Mouse (Mus musculus) heart, adult 2 months (tissue): ENCODE data around the gene Gnl1. TPM values are rescaled to one million over a fixed set of nuclear protein-coding genes. Genes with fewer than 3 reads are reported as not detected.
"Not testable (repeated sequence)": the region's sequence is repeated elsewhere in the genome, so short reads cannot be mapped to it uniquely, and the experiment has no call there.

ENCODE experiments used
- DNase-seq, 2 experiments: peaks; one replicate each; pipeline ENCODE4 v3.0.0; 2021
- H3K27ac ChIP-seq: fragments of 200-600 bp; 2 replicates; pipeline ENCODE4 v1.8.1; 2022
- H3K27me3 ChIP-seq: fragments of 200-500 bp; 2 replicates; pipeline ENCODE4 v1.6.1; 2012; ENCODE audit warnings: mild to moderate bottlenecking, low read length, inconsistent platforms, mixed read lengths; ENCODE audit not compliant: control insufficient read depth, insufficient read depth
- H3K36me3 ChIP-seq: fragments of 200-500 bp; 2 replicates; pipeline ENCODE4 v1.6.1; 2012; ENCODE audit warnings: low read length, inconsistent platforms; ENCODE audit not compliant: control insufficient read depth, insufficient read depth
- H3K4me1 ChIP-seq: fragments of 200-500 bp; 2 replicates; pipeline ENCODE4 v1.6.1; 2011; ENCODE audit warnings: low read length; ENCODE audit not compliant: control insufficient read depth, insufficient read depth
- H3K4me3 ChIP-seq: fragments of 200-600 bp; 2 replicates; pipeline ENCODE4 v1.8.1; 2022
- H3K79me2 ChIP-seq: fragments of 200-500 bp; replicated peaks from 2 replicates; pipeline ENCODE4 v1.6.1; 2012; ENCODE audit warnings: mild to moderate bottlenecking, inconsistent platforms, low read length, moderate library complexity, mixed read lengths; ENCODE audit not compliant: control insufficient read depth, insufficient read depth
- H3K9ac ChIP-seq: fragments of 200-500 bp; 2 replicates; pipeline ENCODE4 v1.6.1; 2012; ENCODE audit warnings: low read depth, mild to moderate bottlenecking, control low read depth, inconsistent platforms, low read length, mixed read lengths
- CTCF ChIP-seq: fragments of 200-600 bp; IDR thresholded peaks from 2 replicates; pipeline ENCODE4 v1.8.1; 2022; ENCODE audit warnings: antibody characterized with exemption, mild to moderate bottlenecking, moderate library complexity
- EP300 ChIP-seq: fragments of 200-500 bp; IDR thresholded peaks from 2 replicates; pipeline ENCODE4 v1.6.1; 2011; ENCODE audit warnings: low read depth, low read length, control low read depth; ENCODE audit not compliant: insufficient read depth
- POLR2A ChIP-seq: fragments of 200-500 bp; IDR thresholded peaks from 2 replicates; pipeline ENCODE4 v1.6.1; 2011; ENCODE audit warnings: mild to moderate bottlenecking, low read depth, low read length, control low read depth; ENCODE audit not compliant: insufficient read depth
- WGBS: fragments of 180-500 bp; shearing (Covaris S2); methylation state at CpG from one replicate; pipeline ENCODE4 v1.1.7; 2018; 5-methylcytosine and 5-hydroxymethylcytosine counted together
- intact Hi-C: fragments of 180-260 bp; cut with DNase I; formaldehyde crosslinking; loops from one replicate; pipeline ENCODE4 v1.15.1; 2025
- long read RNA-seq: library from polyadenylated mRNA; stranded (forward); transcript quantifications from one replicate; pipeline ENCODE4 v2.0.0, GENCODE M21; 2021
- polyA plus RNA-seq: library from polyadenylated mRNA; depleted of rRNA; stranded (reverse); fragments of >200 nt; gene quantifications from 2 replicates; pipeline ENCODE4 v1.2.3, GENCODE M21; 2012; rRNA removed
- total RNA-seq, 2 experiments: library from RNA; stranded (reverse); gene quantifications; 2 replicates each; pipeline ENCODE4 v1.2.3; 2021

Gnl1 gene
- 10 to 100 TPM; 27.4 to 35.6 TPM for total RNA-seq
- polyA plus RNA-seq = 17.0 and 18.2 TPM in 2 replicates
- long read RNA-seq, transcript Gnl1-201 (12 exons, 2,848 nt) = major isoform, 42 of 45 reads
- long read RNA-seq, partial matches to known transcripts = 2 of 45 reads
- long read RNA-seq, other reads (novel, unspliced or antisense) = 1 of 45 reads

DNA sequence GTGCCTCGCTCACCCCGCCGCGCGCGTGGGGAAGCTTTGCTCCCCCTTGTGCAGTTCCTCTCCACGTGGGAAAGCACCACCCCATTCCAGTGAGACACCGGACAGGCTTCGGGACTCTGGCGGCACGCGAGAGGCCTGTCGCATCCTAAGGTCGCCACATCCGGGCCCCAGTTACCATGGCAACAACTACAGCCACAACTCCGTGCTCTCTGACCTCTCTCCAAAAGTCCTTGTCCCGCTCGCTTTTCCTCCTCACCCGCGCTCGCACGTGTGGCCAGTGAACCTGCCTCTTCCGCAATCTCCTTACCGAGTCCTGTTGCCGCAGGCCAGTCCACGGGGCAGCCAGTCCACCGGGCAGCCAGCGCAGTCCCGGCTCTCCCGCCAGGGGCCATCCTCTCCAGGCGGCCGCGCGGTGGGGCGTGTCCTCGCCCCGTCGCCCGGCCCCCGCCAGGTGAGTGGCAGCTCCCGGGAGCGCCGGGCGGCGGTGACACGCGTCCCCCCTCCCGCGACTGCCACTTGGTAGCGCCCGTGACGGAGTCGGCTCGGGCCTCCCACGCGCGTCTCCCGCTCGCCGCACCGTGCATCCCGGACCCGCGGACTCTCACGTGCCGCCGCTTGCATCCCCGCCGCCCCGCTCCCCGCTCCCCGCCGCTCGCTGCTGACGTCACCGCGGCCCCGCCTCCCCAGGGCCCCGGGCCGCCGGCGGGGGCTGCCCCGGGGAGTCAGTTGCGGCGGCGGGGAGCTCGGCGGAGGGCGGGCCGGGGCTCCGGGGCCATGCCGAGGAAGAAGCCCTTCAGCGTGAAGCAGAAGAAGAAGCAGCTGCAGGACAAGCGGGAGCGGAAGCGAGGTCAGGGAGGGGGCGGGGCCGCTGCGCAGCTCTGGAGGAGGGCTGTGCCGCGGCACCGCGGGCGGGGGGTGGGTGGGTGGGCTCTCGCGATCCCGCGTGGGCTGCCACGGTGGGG, at the start of gene Gnl1, which contains the start of gene Prr3:
Gnl1 (plus strand) TSS at position 451 of the 962 bp plus-strand sequence.
Prr3 (minus strand) TSS at position 836 of the 962 bp plus-strand sequence.
- Histone ChIP-seq H3K36me3 (no peaks in the 10 kb centered on the region), H3K27ac (peak within 1 kb of the TSS; percentile 89), H3K4me1 (peaks cover 2% of the 10 kb centered on the region), H3K27me3 (no peaks in the 10 kb centered on the region), H3K9ac (peak within 1 kb of the TSS; percentile 81), H3K4me3 (peak within 1 kb of the TSS; percentile 65), H3K79me2 (no peaks in the 10 kb centered on the region)
- WGBS = under 1% methylated on average over 97 of the region's 109 CpGs
- peak; percentile 92 to 94 for DNase-seq
- intact Hi-C loops = loop anchor here (1.0 to 10.0 kb wide), 3 partner anchors 9 to 145 kb away; partner anchors contain the start of gene Tubb5
- TF ChIP-seq CTCF (peak; percentile 58), POLR2A (no peak; the same call in 1 of the 2 replicates)

DNA sequence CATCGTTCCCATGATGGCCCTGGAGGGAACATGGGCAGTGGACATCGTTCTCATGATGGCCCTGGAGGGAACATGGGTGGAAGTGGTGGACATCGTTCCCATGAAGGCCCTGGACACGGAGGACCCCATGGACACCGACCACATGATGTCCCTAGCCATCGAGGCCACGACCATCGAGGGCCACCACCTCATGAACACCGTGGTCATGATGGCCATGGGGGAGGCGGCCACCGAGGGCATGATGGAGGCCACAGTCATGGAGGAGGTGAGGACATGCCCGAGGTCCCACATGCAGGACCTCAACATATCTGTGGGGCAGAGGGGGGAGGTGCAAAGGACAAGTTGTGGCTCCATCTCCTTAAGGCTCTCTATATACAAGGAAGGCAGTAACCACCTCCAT, 49.0 kb upstream of the Gnl1 start:
- Histone ChIP-seq H3K79me2 (no peaks in the 10 kb centered on the region), H3K36me3 (no peaks in the 10 kb centered on the region; the same call in 1 of the 2 replicates), H3K27me3 (no peaks in the 10 kb centered on the region), H3K9ac (no peak overlapping the region), H3K4me3 (no peak overlapping the region), H3K27ac (no peak overlapping the region), H3K4me1 (no peaks in the 10 kb centered on the region)
- 93% methylated on average over 12 of the region's 12 CpGs for WGBS
- intact Hi-C loops = loop anchor here (10.0 kb wide), 1 partner anchor 134 kb away; no protein-coding TSS in a partner anchor
- DNase-seq = no peak
- TF ChIP-seq CTCF = no peak
- TF ChIP-seq POLR2A = no peak
- no peak for TF ChIP-seq EP300

DNA sequence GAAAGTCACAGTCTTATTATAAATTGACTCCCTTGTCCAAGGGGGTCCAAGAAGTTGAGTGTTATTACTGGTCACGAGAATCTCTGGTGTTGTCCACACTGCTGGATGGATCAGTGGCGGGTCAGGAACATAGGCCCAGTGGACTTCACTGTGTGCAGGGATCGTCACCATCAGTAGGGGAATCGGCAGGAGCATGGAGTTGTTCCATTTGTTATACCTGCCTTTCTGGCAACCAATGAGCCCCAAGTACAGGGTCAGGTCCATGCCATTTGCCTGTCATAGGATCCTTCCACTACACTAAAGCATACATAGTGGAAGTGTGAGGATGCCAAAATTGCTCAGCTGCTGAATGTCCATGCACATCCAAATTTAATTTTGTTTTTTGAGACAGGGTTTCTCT, 47.0 kb upstream of the Gnl1 start:
- TF ChIP-seq EP300 = no peak
- TF ChIP-seq POLR2A = no peak
- TF ChIP-seq CTCF = no peak
- Histone ChIP-seq H3K9ac (no peak overlapping the region), H3K36me3 (no peaks in the 10 kb centered on the region; the same call in 1 of the 2 replicates), H3K27ac (no peak overlapping the region), H3K4me1 (no peaks in the 10 kb centered on the region), H3K4me3 (no peak overlapping the region), H3K79me2 (no peaks in the 10 kb centered on the region), H3K27me3 (no peaks in the 10 kb centered on the region)
- DNase-seq = no peak
- WGBS = 85% methylated on average over 4 of the region's 4 CpGs
- intact Hi-C loops = loop anchor here (10.0 kb wide), 1 partner anchor 132 kb away; no protein-coding TSS in a partner anchor

GRCm38 (mm10) chr17:35935763-35936162, 43.9 kb upstream of the Gnl1 start:
- H3K4me1 ChIP-seq, H3K4me3 ChIP-seq, DNase-seq, H3K36me3 ChIP-seq, H3K27ac ChIP-seq, H3K9ac ChIP-seq, H3K27me3 ChIP-seq, H3K79me2 ChIP-seq: not testable (repeated sequence)
- intact Hi-C loops = loop anchor here (5.0 to 10.0 kb wide), 2 partner anchors 129 to 257 kb away; partner anchors contain the start of gene H2-T3
- WGBS = 87% methylated on average over 14 of the region's 14 CpGs

DNA sequence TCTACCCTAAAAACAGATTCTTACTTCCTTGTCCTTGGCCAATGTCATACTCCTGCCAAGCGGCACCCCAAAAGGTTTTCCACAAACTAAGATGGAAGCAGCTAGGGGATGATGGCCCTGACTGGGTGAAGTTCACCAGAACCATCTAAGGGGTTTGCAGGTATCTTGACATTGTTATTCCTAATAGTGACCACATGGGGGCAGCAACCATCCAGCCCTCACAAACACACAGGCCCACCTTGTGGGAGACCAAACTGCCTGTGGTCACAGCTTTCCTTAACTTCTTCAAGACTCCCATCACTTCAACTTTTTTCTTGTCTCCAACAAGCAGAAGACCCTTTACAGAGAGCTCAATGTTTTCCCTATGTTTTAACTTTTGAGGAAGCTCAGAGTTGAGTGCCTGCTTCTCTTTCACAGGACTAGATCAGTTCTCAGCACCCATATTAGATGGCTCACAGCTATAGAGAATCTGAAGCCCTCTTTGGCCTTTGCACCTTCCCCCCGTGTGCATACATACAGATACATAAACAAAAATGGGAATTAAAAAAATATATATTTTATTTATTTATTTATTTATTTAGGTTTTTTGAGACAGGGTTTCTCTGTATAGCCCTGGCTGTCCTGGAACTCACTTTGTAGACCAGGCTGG, 41.8 kb upstream of the Gnl1 start:
- H3K79me2 ChIP-seq = no peaks in the 10 kb centered on the region
- H3K9ac ChIP-seq = no peak overlapping the region
- no peaks in the 10 kb centered on the region for H3K36me3 ChIP-seq
- H3K4me1 ChIP-seq = no peaks in the 10 kb centered on the region
- no peaks in the 10 kb centered on the region for H3K27me3 ChIP-seq
- peak in 1 of 2 experiments; percentile 37 for DNase-seq
- 29% methylated on average over 2 of the region's 2 CpGs for WGBS
- TF ChIP-seq EP300 (peak; percentile 66; the same call in 1 of the 2 replicates), POLR2A (no peak), CTCF (no peak; the same call in 1 of the 2 replicates)
- H3K4me3 ChIP-seq = no peak overlapping the region
- H3K27ac ChIP-seq = no peak overlapping the region
- intact Hi-C loops = loop anchor here (1.0 to 10.0 kb wide), 3 partner anchors 55 to 254 kb away; partner anchors contain the start of gene H2-T3
